Mouse (Mus musculus) MEL (cell line): ENCODE data around the gene Thbs3. TPM values are rescaled to one million over a fixed set of nuclear protein-coding genes. Genes with fewer than 3 reads are reported as not detected.

Source experiments
- DNase-seq: peaks from one replicate; pipeline ENCODE4 v3.0.0; 2011; ENCODE audit warnings: low read depth, low spot score
- H3K27ac ChIP-seq: 2 replicates; pipeline ENCODE4 v1.5.1; 2012; ENCODE audit warnings: low read depth, mild to moderate bottlenecking, control low read depth, low read length, moderate library complexity; ENCODE audit not compliant: control insufficient read depth
- H3K27me3 ChIP-seq, 2 experiments: fragments of 150-350 bp in 1 of 2; sonication (generic) in 1 of 2; 2 replicates each; pipeline ENCODE4 v1.6.1; 2012; ENCODE audit warnings: low read length in 2 of 2, mild to moderate bottlenecking in 2 of 2, improper control_type of control experiment in 1 of 2, moderate library complexity in 1 of 2; ENCODE audit not compliant: insufficient read depth in 2 of 2, control insufficient read depth in 1 of 2
- H3K36me3 ChIP-seq, 2 experiments: 2 replicates each; pipeline ENCODE4 v1.6.1; 2012 to 2014; ENCODE audit warnings: low read length in 2 of 2, improper control_type of control experiment in 1 of 2, inconsistent platforms in 1 of 2, mild to moderate bottlenecking in 1 of 2; ENCODE audit not compliant: insufficient read depth in 2 of 2, control insufficient read depth in 1 of 2
- H3K4me1 ChIP-seq, 2 experiments: fragments of 150-350 bp in 1 of 2; sonication (generic) in 1 of 2; 2 replicates each; pipeline ENCODE4 v1.6.1; 2012; ENCODE audit warnings: low read length in 2 of 2, improper control_type of control experiment in 1 of 2, mild to moderate bottlenecking in 1 of 2; ENCODE audit not compliant: insufficient read depth in 2 of 2, control insufficient read depth in 1 of 2
- H3K4me3 ChIP-seq, 2 experiments: fragments of 150-350 bp in 1 of 2; sonication (generic) in 1 of 2; 2 replicates each; pipeline ENCODE4 v1.5.1; 2012; ENCODE audit warnings: low read depth in 2 of 2, low read length in 2 of 2, mild to moderate bottlenecking in 2 of 2, moderate library complexity in 2 of 2, control low read depth in 1 of 2, improper control_type of control experiment in 1 of 2; ENCODE audit not compliant: control insufficient read depth in 1 of 2, insufficient read depth in 1 of 2
- H3K79me2 ChIP-seq: 2 replicates; pipeline ENCODE4 v1.6.1; 2012; ENCODE audit warnings: mild to moderate bottlenecking, low read length, moderate library complexity; ENCODE audit not compliant: control insufficient read depth, poor library complexity, insufficient read depth
- H3K9ac ChIP-seq: 2 replicates; pipeline ENCODE4 v1.6.1; 2012; ENCODE audit warnings: low read depth, mild to moderate bottlenecking, control low read depth, low read length, moderate library complexity; ENCODE audit not compliant: control insufficient read depth, poor library complexity, severe bottlenecking
- H3K9me3 ChIP-seq: fragments of 150-350 bp; sonication (generic); replicated peaks from 2 replicates; pipeline ENCODE4 v1.6.1; 2012; ENCODE audit warnings: mild to moderate bottlenecking, low read length, improper control_type of control experiment, moderate library complexity; ENCODE audit not compliant: insufficient read depth
- BHLHE40 ChIP-seq: IDR thresholded peaks from 2 replicates; pipeline ENCODE4 v1.6.1; 2012; ENCODE audit warnings: low read depth, mild to moderate bottlenecking, inconsistent platforms, low read length, improper control_type of control experiment, borderline replicate concordance
- CHD1 ChIP-seq: IDR thresholded peaks from 2 replicates; pipeline ENCODE4 v1.6.1; 2012; ENCODE audit warnings: low read depth, mild to moderate bottlenecking, inconsistent platforms, low read length, improper control_type of control experiment
- CTCF ChIP-seq, 3 experiments: IDR thresholded peaks in 2 of 3; conservative IDR thresholded peaks in 1 of 3; 2 replicates each; pipeline ENCODE4 v1.5.1; 2011 to 2012; ENCODE audit warnings: low read length in 3 of 3, low read depth in 2 of 3, mild to moderate bottlenecking in 2 of 3, improper control_type of control experiment in 1 of 3, inconsistent platforms in 1 of 3, mixed read lengths in 1 of 3, moderate library complexity in 1 of 3; ENCODE audit not compliant: control insufficient read depth in 1 of 3, insufficient read depth in 1 of 3, poor library complexity in 1 of 3, severe bottlenecking in 1 of 3
- E2F4 ChIP-seq: IDR thresholded peaks from 2 replicates; pipeline ENCODE4 v1.6.1; 2011; ENCODE audit warnings: low read depth, low read length, improper control_type of control experiment, borderline replicate concordance
- EP300 ChIP-seq, 2 experiments: IDR thresholded peaks; 2 replicates each; pipeline ENCODE4 v1.6.1; 2011; ENCODE audit warnings: improper control_type of control experiment in 2 of 2, low read length in 2 of 2, low read depth in 1 of 2, mild to moderate bottlenecking in 1 of 2
- ETS1 ChIP-seq: IDR thresholded peaks from 2 replicates; pipeline ENCODE4 v1.6.1; 2012; ENCODE audit warnings: low read depth, mild to moderate bottlenecking, inconsistent platforms, low read length, improper control_type of control experiment, moderate library complexity
- GATA1 ChIP-seq: IDR thresholded peaks from 2 replicates; pipeline ENCODE4 v1.6.1; 2011; ENCODE audit warnings: low read depth, low read length, improper control_type of control experiment
- HCFC1 ChIP-seq: IDR thresholded peaks from 2 replicates; pipeline ENCODE4 v1.6.1; 2012; ENCODE audit warnings: low read depth, mild to moderate bottlenecking, inconsistent platforms, low read length, improper control_type of control experiment, moderate library complexity
- MAX ChIP-seq: IDR thresholded peaks from 2 replicates; pipeline ENCODE4 v1.6.1; 2011; ENCODE audit warnings: low read length, improper control_type of control experiment
- MAZ ChIP-seq: IDR thresholded peaks from 2 replicates; pipeline ENCODE4 v1.6.1; 2012; ENCODE audit warnings: low read depth, mild to moderate bottlenecking, inconsistent platforms, low read length, improper control_type of control experiment
- MEF2A ChIP-seq: IDR thresholded peaks from 2 replicates; pipeline ENCODE4 v1.6.1; 2014; ENCODE audit warnings: low read depth, mild to moderate bottlenecking, inconsistent platforms, low read length, improper control_type of control experiment; ENCODE audit not compliant: poor library complexity, insufficient replicate concordance, severe bottlenecking; ENCODE audit errors: extremely low read depth
- POLR2AphosphoS2 ChIP-seq: IDR thresholded peaks from 2 replicates; pipeline ENCODE4 v1.6.1; 2011; ENCODE audit warnings: low read length, improper control_type of control experiment
- POLR2AphosphoS5 ChIP-seq: IDR thresholded peaks from 2 replicates; pipeline ENCODE4 v1.6.1; 2012; ENCODE audit warnings: low read depth, borderline replicate concordance, mild to moderate bottlenecking, inconsistent platforms, low read length, moderate library complexity, mixed read lengths
- RCOR1 ChIP-seq: IDR thresholded peaks from 2 replicates; pipeline ENCODE4 v1.6.1; 2012; ENCODE audit warnings: low read depth, mild to moderate bottlenecking, inconsistent platforms, low read length, improper control_type of control experiment
- SIN3A ChIP-seq: IDR thresholded peaks from 2 replicates; pipeline ENCODE4 v1.6.1; 2012; ENCODE audit warnings: low read length, improper control_type of control experiment, inconsistent platforms
- SMC3 ChIP-seq: IDR thresholded peaks from 2 replicates; pipeline ENCODE4 v1.6.1; 2011; ENCODE audit warnings: low read depth, low read length, improper control_type of control experiment
- TAL1 ChIP-seq: IDR thresholded peaks from 2 replicates; pipeline ENCODE4 v1.6.1; 2012; ENCODE audit warnings: mild to moderate bottlenecking, inconsistent platforms, low read length, moderate library complexity, mixed read lengths
- TBP ChIP-seq: IDR thresholded peaks from 2 replicates; pipeline ENCODE4 v1.8.0; 2011; ENCODE audit warnings: low read depth, low read length, improper control_type of control experiment
- UBTF ChIP-seq: IDR thresholded peaks from 2 replicates; pipeline ENCODE4 v1.6.1; 2012; ENCODE audit warnings: low read depth, mild to moderate bottlenecking, inconsistent platforms, low read length, improper control_type of control experiment, moderate library complexity, borderline replicate concordance; ENCODE audit not compliant: insufficient read depth
- USF1 ChIP-seq: IDR thresholded peaks from 2 replicates; pipeline ENCODE4 v1.6.1; 2014; ENCODE audit warnings: low read depth, mild to moderate bottlenecking, inconsistent platforms, low read length, improper control_type of control experiment, moderate library complexity
- ZKSCAN1 ChIP-seq: IDR thresholded peaks from 2 replicates; pipeline ENCODE4 v1.6.1; 2012; ENCODE audit warnings: low read depth, mild to moderate bottlenecking, inconsistent platforms, low read length, improper control_type of control experiment, moderate library complexity
- ZMIZ1 ChIP-seq: IDR thresholded peaks from 2 replicates; pipeline ENCODE4 v1.6.1; 2012; ENCODE audit warnings: low read depth, mild to moderate bottlenecking, inconsistent platforms, low read length, improper control_type of control experiment, moderate library complexity
- ZNF384 ChIP-seq: IDR thresholded peaks from 2 replicates; pipeline ENCODE4 v1.6.1; 2012; ENCODE audit warnings: low read depth, mild to moderate bottlenecking, inconsistent platforms, low read length, improper control_type of control experiment
- polyA plus RNA-seq, 2 experiments: library from polyadenylated mRNA; stranded (reverse) in 1 of 2; unstranded in 1 of 2; fragments of >175 nt in 1 of 2; fragments of >200 nt in 1 of 2; gene quantifications; 2 replicates each; pipeline versions ENCODE4 v1.2.1 to v1.2.4; 2012; ENCODE audit warnings: low replicate concordance in 2 of 2, low read depth in 1 of 2; ENCODE audit not compliant: insufficient read length in 2 of 2, insufficient read depth in 1 of 2, missing spikeins in 1 of 2
- total RNA-seq: library from RNA; depleted of rRNA; stranded (reverse); fragments of 300-350 nt; gene quantifications from 2 replicates; pipeline ENCODE4 v1.2.3, GENCODE M21; 2012

Gene Thbs3
- total and polyA plus RNA-seq, 3 experiments, result 1.8 to 4.9 TPM; not detected in 1

DNA sequence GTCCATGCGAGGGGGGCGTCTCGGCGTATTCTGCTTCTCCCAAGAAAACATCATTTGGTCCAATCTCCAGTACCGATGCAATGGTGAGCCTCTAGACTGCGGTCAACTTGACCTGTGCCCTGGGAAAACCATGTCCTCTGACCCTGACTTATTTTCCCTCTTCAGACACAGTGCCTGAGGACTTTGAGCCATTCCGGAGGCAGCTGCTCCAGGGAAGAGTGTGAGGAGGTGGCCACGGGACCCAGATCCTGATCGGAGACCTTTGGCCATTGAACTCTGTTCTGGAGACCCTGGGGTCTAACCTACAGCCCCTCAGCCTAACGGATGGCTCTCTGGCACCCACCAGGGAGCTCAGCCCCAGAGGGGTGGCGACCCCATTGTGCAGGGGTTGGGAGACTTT is 11.4 kb downstream of the Thbs3 start:
- peaks cover 0 to 2% of the 10 kb centered on the region in 2 experiments; a peak in 1 of 4 replicates for H3K36me3 ChIP-seq
- H3K9ac ChIP-seq, result no peak overlapping the region
- H3K79me2 ChIP-seq, result no peaks in the 10 kb centered on the region
- TF ChIP-seq TAL1 (no peak), MAX (no peak), ZMIZ1 (no peak), SMC3 (no peak), RCOR1 (no peak), ZKSCAN1 (no peak), HCFC1 (no peak)
- no peak overlapping the region for H3K27ac ChIP-seq
- H3K4me1 ChIP-seq, result peaks cover 2 to 8% of the 10 kb centered on the region in 2 experiments; a peak in 3 of 4 replicates
- no peak overlapping the region for H3K4me3 ChIP-seq
- no peaks in the 10 kb centered on the region for H3K27me3 ChIP-seq
- no peak for DNase-seq
- no peaks in the 10 kb centered on the region for H3K9me3 ChIP-seq

DNA sequence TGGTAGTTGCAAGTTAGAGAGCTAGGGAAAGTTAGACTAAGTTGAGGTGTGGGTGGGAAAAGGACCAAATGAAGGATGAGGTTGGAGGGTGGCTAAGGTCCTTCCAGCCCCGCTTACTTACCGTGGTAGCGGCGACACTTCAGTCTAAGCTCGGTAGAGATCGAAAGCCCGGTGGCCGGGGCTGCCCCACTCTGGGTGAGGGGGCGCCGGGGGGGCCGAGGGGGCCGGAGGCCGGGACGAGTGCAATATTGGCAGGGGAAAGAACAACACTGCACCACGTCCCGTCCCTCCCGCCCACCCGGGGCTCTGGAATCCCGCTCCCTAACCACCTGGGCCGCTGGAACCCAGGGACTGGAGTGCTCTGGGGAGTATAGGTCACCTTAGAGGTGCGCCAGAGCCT is 11.9 kb downstream of the Thbs3 start, which contains the start of gene Mtx1:
Gene Mtx1, minus strand, starts transcription at position 189 of the 400 bp plus-strand sequence.
- H3K79me2 ChIP-seq, result no peaks in the 10 kb centered on the region
- H3K27ac ChIP-seq, result no peak within 1 kb of the TSS
- H3K4me1 ChIP-seq, result peaks cover 2 to 8% of the 10 kb centered on the region in 2 experiments; a peak in 3 of 4 replicates
- TF ChIP-seq UBTF (no peak), BHLHE40 (no peak), E2F4 (no peak), POLR2AphosphoS2 (no peak), CHD1 (no peak), MAZ (no peak), EP300 (IDR thresholded peaks at IDR 0.05; ENCODE audit: low read depth in 1 of 2, low read length in 2 of 2) (no peak), POLR2AphosphoS5 (no peak), ETS1 (no peak), SMC3 (no peak), ZNF384 (no peak), MAX (no peak), MEF2A (no peak), GATA1 (no peak), USF1 (no peak), CTCF (IDR thresholded peaks at IDR 0.05 in 2 of 3, conservative IDR thresholded peaks at IDR 0.05 in 1 of 3; ENCODE audit: control insufficient read depth in 1 of 3, insufficient read depth in 1 of 3, low read depth in 2 of 3, low read length in 3 of 3, poor library complexity in 1 of 3, severe bottlenecking in 1 of 3) (no peak), TBP (no peak), SIN3A (no peak)
- H3K4me3 ChIP-seq, result peak within 1 kb of the TSS; percentile 65 to 83
- peak within 1 kb of the TSS; percentile 11 for H3K9ac ChIP-seq
- peaks cover 0 to 2% of the 10 kb centered on the region in 2 experiments; a peak in 1 of 4 replicates for H3K36me3 ChIP-seq
- H3K27me3 ChIP-seq, result no peaks in the 10 kb centered on the region
- no peak for DNase-seq
- no peaks in the 10 kb centered on the region for H3K9me3 ChIP-seq
